Mouse (Mus musculus): ENCODE measurements around the gene Ano4. TPM values are rescaled to one million over a fixed set of nuclear protein-coding genes. Genes with fewer than 3 reads are reported as not detected.

Ano4 gene
- 10 to 100 TPM; 19.9 to 23.4 TPM for total RNA-seq (2021)
- long read RNA-seq, experiment 1, full-length matches to known transcripts = 16 of 27 reads
- long read RNA-seq, experiment 1, partial matches to known transcripts = 3 of 27 reads
- long read RNA-seq, experiment 1, other reads (novel, unspliced or antisense) = 8 of 27 reads
- long read RNA-seq, experiment 2, partial matches to known transcripts = 1 of 7 reads
- long read RNA-seq, experiment 2, other reads (novel, unspliced or antisense) = 2 of 7 reads

- H3K4me3 ChIP-seq = peak within 1 kb of the TSS; percentile 60
- peak within 1 kb of the TSS; percentile 56 for H3K27ac ChIP-seq
- no peak for TF ChIP-seq CTCF (IDR thresholded peaks at IDR 0.05)
- DNase-seq (ENCODE audit: extremely low spot score in 1 of 2, low spot score in 2 of 2) = peak; percentile 25 to 61
- intact Hi-C loops (cut with DNase I) = no loop called here
Observed at GRCm38 (mm10) chr10:89344491-89345195, at the start of gene Ano4. Gene Ano4, minus strand, starts transcription at chr10:89344762.

DNA sequence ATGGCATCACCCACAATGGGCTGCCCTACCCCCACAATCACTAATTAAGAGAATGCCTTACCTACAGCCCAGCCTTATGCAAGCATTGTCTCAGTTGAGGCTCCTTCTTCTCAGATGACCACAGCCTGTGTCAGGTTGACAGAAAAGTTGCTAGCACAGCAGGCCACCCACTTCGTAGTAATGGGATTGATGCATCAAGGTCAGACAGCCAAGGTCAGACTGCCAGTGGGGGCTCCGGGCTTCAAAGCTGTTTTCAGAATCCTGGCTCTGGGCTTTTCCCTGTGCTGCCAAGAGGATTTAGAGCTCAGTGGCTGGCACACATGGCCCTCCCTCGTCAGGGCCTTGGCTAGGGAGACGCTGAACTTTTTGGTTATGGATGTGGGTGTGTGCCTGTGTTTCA lies 48.1 kb upstream of the Ano4 start:
- Histone ChIP-seq H3K4me3 (no peak overlapping the region), H3K27ac (no peak overlapping the region)
- intact Hi-C loops (cut with DNase I) = no loop called here
- TF ChIP-seq CTCF (IDR thresholded peaks at IDR 0.05) = no peak
- DNase-seq (ENCODE audit: extremely low spot score in 1 of 2, low spot score in 2 of 2) = no peak

GRCm38 (mm10) chr10:89391571-89392163 lies 47.1 kb upstream of the Ano4 start:
- intact Hi-C loops (cut with DNase I) = no loop called here
- no peak overlapping the region for H3K27ac ChIP-seq
- no peak for DNase-seq (ENCODE audit: extremely low spot score in 1 of 2, low spot score in 2 of 2)
- H3K4me3 ChIP-seq = no peak overlapping the region
- TF ChIP-seq CTCF (IDR thresholded peaks at IDR 0.05) = no peak

DNA sequence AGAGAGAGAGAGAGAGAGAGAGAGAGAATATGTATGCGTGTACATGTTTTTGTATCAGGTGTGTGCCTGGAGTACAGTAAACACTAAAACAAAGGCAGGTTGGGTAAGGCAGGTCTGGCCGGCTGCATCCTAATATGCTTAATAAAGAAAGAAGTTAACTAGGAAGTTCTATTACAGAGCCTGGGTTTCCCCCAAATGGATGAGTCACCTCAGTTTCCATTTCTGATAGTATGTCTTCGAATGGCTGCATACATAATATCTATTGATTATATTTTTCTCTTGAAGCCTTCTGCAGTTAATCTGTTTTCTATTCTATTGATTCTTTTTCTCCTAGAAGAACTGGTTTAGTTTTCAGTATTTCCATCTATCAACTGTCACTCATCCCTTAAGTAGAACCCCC lies 41.9 kb upstream of the Ano4 start:
- DNase-seq (ENCODE audit: extremely low spot score in 1 of 2, low spot score in 2 of 2) = no peak
- intact Hi-C loops (cut with DNase I) = no loop called here
- Histone ChIP-seq H3K27ac (no peak overlapping the region), H3K4me3 (no peak overlapping the region)
- no peak for TF ChIP-seq CTCF (IDR thresholded peaks at IDR 0.05)

- Histone ChIP-seq H3K4me3 (no peak overlapping the region), H3K27ac (no peak overlapping the region)
- intact Hi-C loops (cut with DNase I) = loop anchor here (1.0 kb wide), 1 partner anchor 56 kb away; no protein-coding TSS in a partner anchor
- TF ChIP-seq CTCF (IDR thresholded peaks at IDR 0.05) = peak; percentile 85
- peak; percentile 55 to 67 for DNase-seq (ENCODE audit: extremely low spot score in 1 of 2, low spot score in 2 of 2)
Observed at GRCm38 (mm10) chr10:89383462-89383861, 38.9 kb upstream of the Ano4 start.

- no peak for TF ChIP-seq CTCF (IDR thresholded peaks at IDR 0.05)
- Histone ChIP-seq H3K4me3 (no peak overlapping the region), H3K27ac (no peak overlapping the region)
- intact Hi-C loops (cut with DNase I) = no loop called here
- no peak for DNase-seq (ENCODE audit: extremely low spot score in 1 of 2, low spot score in 2 of 2)
Observed at GRCm38 (mm10) chr10:89377750-89378149, 33.2 kb upstream of the Ano4 start.

- no peak for DNase-seq (ENCODE audit: extremely low spot score in 1 of 2, low spot score in 2 of 2)
- intact Hi-C loops (cut with DNase I) = no loop called here
- H3K27ac ChIP-seq = no peak overlapping the region
Observed at GRCm38 (mm10) chr10:89370051-89370450, 25.5 kb upstream of the Ano4 start.

DNA sequence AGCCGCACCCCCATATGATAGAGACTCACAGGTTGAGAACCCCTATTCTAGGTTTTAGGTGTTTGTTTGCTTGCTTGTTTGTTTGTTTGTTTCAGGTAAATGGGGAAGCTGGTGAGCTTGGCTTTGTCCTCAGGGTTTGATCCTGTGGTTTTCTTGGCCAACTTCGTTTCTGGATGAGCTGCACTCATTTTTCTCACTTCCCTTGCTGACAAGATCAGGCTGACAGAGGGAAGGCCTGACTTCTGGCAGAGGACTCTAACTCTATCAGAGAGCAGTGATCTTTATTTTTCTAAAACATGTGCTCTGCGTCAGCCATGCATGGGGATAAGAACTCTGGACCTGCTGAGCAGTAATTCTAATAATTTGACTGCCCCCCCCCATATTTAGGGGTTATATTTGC lies 14.4 kb upstream of the Ano4 start:
- TF ChIP-seq CTCF (IDR thresholded peaks at IDR 0.05) = no peak
- intact Hi-C loops (cut with DNase I) = no loop called here
- H3K27ac ChIP-seq = no peak overlapping the region
- H3K4me3 ChIP-seq = no peak overlapping the region
- DNase-seq (ENCODE audit: extremely low spot score in 1 of 2, low spot score in 2 of 2) = no peak

More at GRCm38 (mm10) chr10:89370051-89370450, 25.5 kb upstream of the Ano4 start:
- no peak for TF ChIP-seq CTCF (IDR thresholded peaks at IDR 0.05)
- no peak overlapping the region for H3K4me3 ChIP-seq

DNA sequence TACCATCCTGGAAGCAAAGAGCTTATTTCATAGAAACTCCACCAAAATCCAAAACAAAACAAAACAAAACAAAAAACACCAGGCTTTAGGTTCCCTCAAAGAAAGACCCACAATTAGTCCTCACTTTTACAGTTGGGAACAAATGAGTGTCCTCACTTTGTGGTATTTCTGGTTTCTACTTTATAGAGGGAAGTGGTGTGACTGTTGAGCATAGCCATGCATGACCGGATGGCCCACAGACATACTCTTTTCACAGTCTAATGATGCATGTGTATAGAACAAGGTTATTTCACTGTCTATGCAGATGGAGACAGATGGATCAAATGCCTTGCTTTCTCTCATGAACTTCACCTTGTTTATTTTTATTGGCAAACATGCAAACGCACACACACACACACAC lies 10.1 kb upstream of the Ano4 start:
- intact Hi-C loops (cut with DNase I) = no loop called here
- no peak for TF ChIP-seq CTCF (IDR thresholded peaks at IDR 0.05)
- Histone ChIP-seq H3K4me3 (no peak overlapping the region), H3K27ac (no peak overlapping the region)
- DNase-seq (ENCODE audit: extremely low spot score in 1 of 2, low spot score in 2 of 2) = no peak

DNA sequence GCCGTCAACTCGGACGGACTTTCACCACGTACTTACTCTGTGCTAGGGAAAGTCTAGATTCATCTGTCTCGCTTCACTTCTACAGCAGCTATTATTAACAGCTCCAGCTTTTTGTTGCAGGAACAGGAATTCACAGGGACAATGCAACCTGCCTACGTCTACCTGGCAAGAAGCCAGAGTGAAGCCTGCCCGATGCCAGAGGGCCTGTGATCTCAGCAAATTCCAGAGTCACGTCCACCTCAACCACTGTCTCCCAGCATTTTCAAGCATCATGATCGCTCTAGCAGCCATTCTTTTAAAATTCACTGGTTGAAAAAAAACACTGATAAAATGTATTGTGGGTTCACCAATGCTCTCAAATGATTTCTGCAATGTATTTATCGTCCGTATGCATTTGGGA lies 6.9 kb upstream of the Ano4 start:
- H3K4me3 ChIP-seq = no peak overlapping the region
- intact Hi-C loops (cut with DNase I) = no loop called here
- TF ChIP-seq CTCF (IDR thresholded peaks at IDR 0.05) = no peak
- no peak for DNase-seq (ENCODE audit: extremely low spot score in 1 of 2, low spot score in 2 of 2)
- H3K27ac ChIP-seq = no peak overlapping the region

DNA sequence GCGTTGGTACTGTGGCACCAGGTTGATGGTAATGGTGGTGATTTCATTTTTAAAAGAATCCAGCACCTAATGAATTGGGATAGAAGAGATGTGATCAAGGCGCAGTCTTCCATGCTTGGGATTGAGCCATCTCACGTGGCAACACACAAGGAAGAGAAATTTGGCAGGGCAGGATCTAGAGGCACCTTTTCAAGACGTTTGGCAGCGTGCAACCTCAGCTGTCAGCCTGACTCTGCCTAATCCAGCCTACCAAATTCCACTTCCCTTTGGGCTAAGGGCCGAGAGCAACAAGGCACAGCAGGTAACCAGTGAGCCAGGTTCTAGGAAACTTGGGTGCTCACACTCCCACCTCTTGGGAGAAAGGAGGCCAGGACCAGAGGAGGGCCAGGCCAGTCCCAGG lies 1.0 kb upstream of the Ano4 start:
- no peak for TF ChIP-seq CTCF (IDR thresholded peaks at IDR 0.05)
- Histone ChIP-seq H3K4me3 (no peak overlapping the region), H3K27ac (no peak overlapping the region)
- intact Hi-C loops (cut with DNase I) = no loop called here
- no peak for DNase-seq (ENCODE audit: extremely low spot score in 1 of 2, low spot score in 2 of 2)

DNA sequence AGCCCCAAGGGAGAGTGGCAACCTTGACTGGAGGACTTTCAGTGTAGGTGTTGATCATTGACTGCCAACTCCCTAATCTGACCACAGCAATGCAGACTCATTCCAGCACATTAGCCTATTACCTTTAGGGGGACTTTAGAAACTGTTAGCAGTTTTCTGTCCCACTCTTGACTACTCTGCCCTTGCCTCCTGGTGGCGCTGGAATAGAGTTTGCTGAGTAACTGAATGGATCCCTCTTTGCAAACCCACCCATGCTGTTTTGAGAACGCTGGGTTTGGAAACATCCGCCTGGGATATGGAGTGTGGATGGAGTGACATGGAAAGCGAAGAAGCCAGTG lies 603 bp upstream of the Ano4 start:
- TF ChIP-seq CTCF (IDR thresholded peaks at IDR 0.05) = no peak
- intact Hi-C loops (cut with DNase I) = no loop called here
- peak overlapping the region; percentile 56 for H3K27ac ChIP-seq
- peak overlapping the region; percentile 60 for H3K4me3 ChIP-seq
- no peak for DNase-seq (ENCODE audit: extremely low spot score in 1 of 2, low spot score in 2 of 2)
